Mouse (Mus musculus): ENCODE measurements around the gene Cyth1.

Cyth1 gene

DNA sequence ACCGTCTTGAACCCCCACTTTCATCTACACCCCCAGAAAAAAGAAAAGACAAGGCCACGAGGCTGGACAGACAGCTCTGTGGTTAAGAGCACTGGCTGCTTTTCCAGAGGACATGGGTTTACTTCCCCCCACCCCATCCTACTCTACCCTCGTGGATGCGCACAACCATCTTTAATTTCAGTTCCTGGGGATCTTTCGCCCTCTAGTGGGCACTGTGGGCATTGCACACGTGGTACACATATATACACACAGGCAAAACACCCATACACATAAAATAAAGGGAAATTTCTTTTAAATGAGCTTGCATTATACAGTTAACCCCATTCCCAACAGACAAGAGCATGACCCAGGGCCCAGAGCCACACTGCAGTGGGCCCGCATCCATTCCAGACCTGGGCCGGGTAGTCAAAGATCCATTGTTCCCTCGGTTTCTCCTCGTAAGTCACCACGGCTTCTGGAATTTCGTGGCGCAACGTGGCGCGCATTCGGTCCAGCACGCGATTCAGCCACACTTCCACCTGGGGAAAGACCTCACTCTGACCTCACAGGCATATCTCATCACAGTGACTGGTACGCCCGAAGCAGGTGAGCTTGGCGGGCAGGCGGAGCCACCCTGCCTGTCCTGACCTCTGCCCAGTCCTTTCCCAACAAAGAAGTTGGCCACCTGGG lies 157.3 kb downstream of the Cyth1 start:
- in situ Hi-C loops (cut with MboI; ENCODE audit: low pct_unique_long_range_greater_than_20kb in 1 of 2, low sequenced_read_pairs in 2 of 2, unreplicated experiment in 1 of 2) = loop anchor here (5.0 kb wide), 1 partner anchor 219 kb away; the partner anchor contains the start of gene Tha1 (in 2 of the 2)

DNA sequence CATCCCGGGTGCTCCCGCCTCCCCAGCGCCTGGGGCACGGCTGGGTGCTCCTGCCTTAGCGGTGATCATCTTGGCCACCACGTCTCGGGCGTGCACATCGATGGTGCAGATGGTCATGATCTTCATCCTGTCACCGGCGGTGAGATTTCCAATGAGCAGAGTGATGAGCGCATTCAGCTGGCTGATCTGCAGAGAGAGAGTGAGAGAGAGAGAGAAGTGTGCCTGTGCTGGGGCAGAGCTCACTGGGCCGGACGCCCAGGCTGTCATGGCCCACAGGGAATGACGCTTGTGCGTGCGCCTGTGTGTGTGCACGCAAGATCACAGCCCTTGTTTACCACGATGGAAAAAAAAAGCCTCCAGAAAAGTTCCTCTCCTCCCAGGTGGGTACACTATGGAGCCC lies 159.5 kb downstream of the Cyth1 start:
- in situ Hi-C loops (cut with MboI; ENCODE audit: low pct_unique_long_range_greater_than_20kb in 1 of 2, low sequenced_read_pairs in 2 of 2, unreplicated experiment in 1 of 2) = no loop called here

DNA sequence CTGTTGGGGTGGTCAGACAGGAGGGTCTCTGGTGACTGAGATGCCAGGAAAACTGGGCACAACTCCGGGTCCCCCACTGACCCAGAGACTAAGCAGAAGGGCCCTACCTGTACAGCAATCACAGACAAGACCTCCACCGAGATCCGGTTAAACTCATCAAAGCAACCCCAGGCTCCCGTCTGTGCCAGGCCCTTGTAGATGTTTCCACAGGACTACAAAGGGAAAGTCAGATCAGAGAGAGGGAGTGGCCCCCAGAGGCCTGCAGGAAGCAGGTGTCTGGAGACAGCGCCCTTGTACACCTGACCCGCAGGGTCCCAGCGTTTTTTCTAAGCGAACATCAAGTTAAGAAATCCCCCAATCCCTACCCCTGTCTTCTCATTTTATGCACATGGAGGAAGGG lies 162.4 kb downstream of the Cyth1 start:
- in situ Hi-C loops (cut with MboI; ENCODE audit: low pct_unique_long_range_greater_than_20kb in 1 of 2, low sequenced_read_pairs in 2 of 2, unreplicated experiment in 1 of 2) = no loop called here

DNA sequence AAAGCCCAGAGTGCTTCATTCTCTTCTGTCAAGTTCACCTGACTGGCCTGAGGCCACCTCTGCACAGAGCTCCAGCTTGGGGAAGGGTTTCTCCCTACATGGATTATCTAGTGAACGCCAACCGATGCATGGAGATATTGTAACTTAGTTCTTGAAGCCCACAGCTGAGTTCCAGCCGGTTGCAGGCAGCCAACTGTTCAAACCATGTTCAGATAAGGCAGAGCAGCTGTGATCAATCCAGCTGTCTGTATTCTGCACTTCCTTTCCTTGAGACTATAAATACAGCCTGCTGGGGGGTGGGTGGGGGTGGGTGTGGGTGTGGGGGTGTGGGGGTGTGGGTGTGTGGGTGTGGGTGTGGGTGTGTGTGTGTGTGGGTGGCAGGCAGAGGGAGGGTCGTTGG lies 163.2 kb downstream of the Cyth1 start:
- in situ Hi-C loops (cut with MboI; ENCODE audit: low pct_unique_long_range_greater_than_20kb in 1 of 2, low sequenced_read_pairs in 2 of 2, unreplicated experiment in 1 of 2) = no loop called here

DNA sequence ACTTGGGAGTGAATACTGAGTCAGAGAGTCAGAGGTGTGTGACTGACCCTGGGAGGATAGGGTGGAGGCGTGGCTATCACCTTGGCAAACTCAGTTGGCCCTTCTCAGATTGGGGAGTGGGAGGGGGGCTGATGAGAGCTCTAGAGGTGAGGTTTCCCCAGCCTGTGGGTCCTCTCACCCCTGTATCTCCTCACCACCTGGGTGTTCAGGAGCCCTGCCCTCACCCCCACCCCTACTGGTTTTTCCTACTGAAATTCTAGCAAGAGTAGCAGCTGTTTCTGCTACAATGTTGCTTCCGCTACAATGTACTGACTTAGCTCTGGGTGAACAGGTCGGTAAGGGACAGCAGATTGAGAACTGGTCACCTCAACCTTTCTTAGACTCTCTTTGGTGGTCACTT lies 164.1 kb downstream of the Cyth1 start:
- in situ Hi-C loops (cut with MboI; ENCODE audit: low pct_unique_long_range_greater_than_20kb in 1 of 2, low sequenced_read_pairs in 2 of 2, unreplicated experiment in 1 of 2) = no loop called here

DNA sequence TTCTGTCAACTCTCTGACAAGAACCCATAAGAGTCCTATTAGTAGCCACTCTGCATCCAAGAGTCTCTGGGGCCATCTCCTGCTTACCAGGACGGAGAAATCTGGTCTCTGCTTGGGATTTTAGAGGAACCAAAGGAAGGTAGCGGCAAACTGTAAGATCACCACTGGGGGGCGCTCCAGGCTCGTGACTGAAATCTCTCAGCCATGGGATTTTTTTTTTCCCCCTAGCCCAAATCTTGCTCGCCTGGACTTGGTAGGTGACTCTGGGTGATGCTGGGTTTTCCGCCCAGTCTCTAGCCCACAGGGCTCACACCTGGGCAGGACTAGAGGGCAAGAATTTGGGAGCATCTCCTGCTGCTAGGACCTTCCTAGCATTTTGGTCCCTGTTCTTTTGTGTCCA lies 164.6 kb downstream of the Cyth1 start:
- in situ Hi-C loops (cut with MboI; ENCODE audit: low pct_unique_long_range_greater_than_20kb in 1 of 2, low sequenced_read_pairs in 2 of 2, unreplicated experiment in 1 of 2) = no loop called here

DNA sequence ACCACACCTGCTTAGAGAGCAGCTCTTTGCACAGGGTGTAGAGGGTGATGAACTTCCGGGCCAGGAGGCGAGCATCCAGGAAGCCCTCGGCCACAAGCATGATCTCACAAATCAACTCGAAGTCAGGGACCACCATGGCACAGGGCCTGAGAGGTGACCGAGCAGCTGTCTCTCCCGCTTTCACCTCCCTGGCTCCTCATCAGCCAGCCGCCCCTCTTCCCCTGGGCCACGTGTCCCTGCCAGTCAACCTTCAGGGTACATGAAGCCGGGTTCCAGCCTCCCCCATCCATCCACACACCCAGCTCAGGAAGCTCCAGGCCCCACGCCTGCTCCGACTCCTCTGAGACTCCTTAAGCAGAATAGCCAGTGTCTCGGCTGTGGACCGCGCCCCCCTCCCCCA lies 166.1 kb downstream of the Cyth1 start:
- in situ Hi-C loops (cut with MboI; ENCODE audit: low pct_unique_long_range_greater_than_20kb in 1 of 2, low sequenced_read_pairs in 2 of 2, unreplicated experiment in 1 of 2) = no loop called here

All from mouse embryonic stem cell (cell line).